Mouse (Mus musculus): Measurements from ENCODE around the gene Wbp11. TPM values are rescaled to one million over a fixed set of nuclear protein-coding genes. Genes with fewer than 3 reads are reported as not detected.

Wbp11 gene
- polyA plus RNA-seq, 1 experiment = 57.0 TPM

- Histone ChIP-seq H3K4me3 (replicated peaks; ENCODE audit: insufficient read depth, low read depth, low read length) (no peak overlapping the region), H3K4me1 (ENCODE audit: control insufficient read depth, insufficient read depth, low read length) (no peaks in the 10 kb centered on the region), H3K27ac (ENCODE audit: insufficient read depth, low read length) (no peak overlapping the region), H3K27me3 (ENCODE audit: control insufficient read depth, insufficient read depth, low read length) (no peaks in the 10 kb centered on the region)
- no peak for DNase-seq
- WGBS = 70% methylated on average over 9 of the region's 9 CpGs
- TF ChIP-seq CTCF (IDR thresholded peaks at IDR 0.05; ENCODE audit: borderline replicate concordance, insufficient read depth, low read depth, low read length) (no peak), POLR2A (IDR thresholded peaks at IDR 0.05; ENCODE audit: borderline replicate concordance, insufficient read depth, low read length) (no peak)
Observed at GRCm38 (mm10) chr6:136782761-136783160, 45.3 kb downstream of the Wbp11 start.

- WGBS = 82% methylated on average over 12 of the region's 12 CpGs
- Histone ChIP-seq H3K4me3 (replicated peaks; ENCODE audit: insufficient read depth, low read depth, low read length) (no peak overlapping the region), H3K27ac (ENCODE audit: insufficient read depth, low read length) (no peak overlapping the region), H3K27me3 (ENCODE audit: control insufficient read depth, insufficient read depth, low read length) (no peaks in the 10 kb centered on the region), H3K4me1 (ENCODE audit: control insufficient read depth, insufficient read depth, low read length) (no peaks in the 10 kb centered on the region)
- TF ChIP-seq POLR2A (IDR thresholded peaks at IDR 0.05; ENCODE audit: borderline replicate concordance, insufficient read depth, low read length) = no peak
- no peak for TF ChIP-seq CTCF (IDR thresholded peaks at IDR 0.05; ENCODE audit: borderline replicate concordance, insufficient read depth, low read depth, low read length)
- no peak for DNase-seq
Observed at GRCm38 (mm10) chr6:136782146-136782545, 45.9 kb downstream of the Wbp11 start.

GRCm38 (mm10) chr6:136781377-136781986 lies 46.6 kb downstream of the Wbp11 start, which contains the start of gene Gucy2c:
Gene Gucy2c (minus strand): TSS chr6:136781765.
- no peaks in the 10 kb centered on the region for H3K27me3 ChIP-seq (ENCODE audit: control insufficient read depth, insufficient read depth, low read length)
- no peaks in the 10 kb centered on the region for H3K4me1 ChIP-seq (ENCODE audit: control insufficient read depth, insufficient read depth, low read length)
- no peak for DNase-seq
- H3K4me3 ChIP-seq (replicated peaks; ENCODE audit: insufficient read depth, low read depth, low read length) = no peak within 1 kb of the TSS
- no peak within 1 kb of the TSS for H3K27ac ChIP-seq (ENCODE audit: insufficient read depth, low read length)
- TF ChIP-seq POLR2A (IDR thresholded peaks at IDR 0.05; ENCODE audit: borderline replicate concordance, insufficient read depth, low read length) (no peak), CTCF (IDR thresholded peaks at IDR 0.05; ENCODE audit: borderline replicate concordance, insufficient read depth, low read depth, low read length) (no peak)
- WGBS = 83% methylated on average over 20 of the region's 20 CpGs

GRCm38 (mm10) chr6:136776392-136776791 lies 51.6 kb downstream of the Wbp11 start:
- 79% methylated on average over 1 of the region's 1 CpGs for WGBS
- no peak overlapping the region for H3K4me3 ChIP-seq (replicated peaks; ENCODE audit: insufficient read depth, low read depth, low read length)

GRCm38 (mm10) chr6:136769859-136770258 lies 58.2 kb downstream of the Wbp11 start:
- H3K4me1 ChIP-seq (ENCODE audit: control insufficient read depth, insufficient read depth, low read length) = no peaks in the 10 kb centered on the region
- H3K27me3 ChIP-seq (ENCODE audit: control insufficient read depth, insufficient read depth, low read length) = no peaks in the 10 kb centered on the region
- no peak for DNase-seq
- 81% methylated on average over 7 of the region's 7 CpGs for WGBS
- no peak overlapping the region for H3K4me3 ChIP-seq (replicated peaks; ENCODE audit: insufficient read depth, low read depth, low read length)
- TF ChIP-seq POLR2A (IDR thresholded peaks at IDR 0.05; ENCODE audit: borderline replicate concordance, insufficient read depth, low read length) = no peak
- no peak for TF ChIP-seq CTCF (IDR thresholded peaks at IDR 0.05; ENCODE audit: borderline replicate concordance, insufficient read depth, low read depth, low read length)
- no peak overlapping the region for H3K27ac ChIP-seq (ENCODE audit: insufficient read depth, low read length)

More at GRCm38 (mm10) chr6:136776392-136776791, 51.6 kb downstream of the Wbp11 start:
- TF ChIP-seq POLR2A (IDR thresholded peaks at IDR 0.05; ENCODE audit: borderline replicate concordance, insufficient read depth, low read length) (no peak), CTCF (IDR thresholded peaks at IDR 0.05; ENCODE audit: borderline replicate concordance, insufficient read depth, low read depth, low read length) (no peak)
- no peak for DNase-seq
- no peaks in the 10 kb centered on the region for H3K4me1 ChIP-seq (ENCODE audit: control insufficient read depth, insufficient read depth, low read length)
- no peaks in the 10 kb centered on the region for H3K27me3 ChIP-seq (ENCODE audit: control insufficient read depth, insufficient read depth, low read length)
- no peak overlapping the region for H3K27ac ChIP-seq (ENCODE audit: insufficient read depth, low read length)

GRCm38 (mm10) chr6:136769143-136769542 lies 58.9 kb downstream of the Wbp11 start:
- TF ChIP-seq POLR2A (IDR thresholded peaks at IDR 0.05; ENCODE audit: borderline replicate concordance, insufficient read depth, low read length) (no peak), CTCF (IDR thresholded peaks at IDR 0.05; ENCODE audit: borderline replicate concordance, insufficient read depth, low read depth, low read length) (no peak)
- no peak for DNase-seq
- Histone ChIP-seq H3K4me3 (replicated peaks; ENCODE audit: insufficient read depth, low read depth, low read length) (no peak overlapping the region), H3K27ac (ENCODE audit: insufficient read depth, low read length) (no peak overlapping the region), H3K27me3 (ENCODE audit: control insufficient read depth, insufficient read depth, low read length) (no peaks in the 10 kb centered on the region), H3K4me1 (ENCODE audit: control insufficient read depth, insufficient read depth, low read length) (no peaks in the 10 kb centered on the region)
- whole genome bisulfite sequencing = 86% methylated on average over 8 of the region's 8 CpGs

- DNase-seq = no peak
- no peaks in the 10 kb centered on the region; the same call in 1 of the 2 replicates for H3K27me3 ChIP-seq (ENCODE audit: control insufficient read depth, insufficient read depth, low read length)
- no peak overlapping the region for H3K27ac ChIP-seq (ENCODE audit: insufficient read depth, low read length)
- TF ChIP-seq POLR2A (IDR thresholded peaks at IDR 0.05; ENCODE audit: borderline replicate concordance, insufficient read depth, low read length) (no peak), CTCF (IDR thresholded peaks at IDR 0.05; ENCODE audit: borderline replicate concordance, insufficient read depth, low read depth, low read length) (no peak)
- H3K4me1 ChIP-seq (ENCODE audit: control insufficient read depth, insufficient read depth, low read length) = peaks cover 2% of the 10 kb centered on the region; the same call in 1 of the 2 replicates
- H3K4me3 ChIP-seq (replicated peaks; ENCODE audit: insufficient read depth, low read depth, low read length) = no peak overlapping the region
- WGBS = 7% methylated on average over 1 of the region's 1 CpGs
Observed at GRCm38 (mm10) chr6:136763912-136764311, 64.1 kb downstream of the Wbp11 start.

Other genes starting within 250 kb of the Wbp11 start
- gene Plbd1, start 166.3 kb downstream of the Wbp11 start, polyA plus RNA-seq (2012; rRNA removed) = 0.11 and 0.15 TPM in 2 replicates
- gene Gucy2c, start 46.5 kb downstream of the Wbp11 start, polyA plus RNA-seq (2012; rRNA removed) = 0.10 TPM in 2 replicates
- gene Hist4h4, start 23.8 kb downstream of the Wbp11 start, polyA plus RNA-seq (2012; rRNA removed) = 0.62 and 1.0 TPM in 2 replicates
- gene H2afj, start 20.0 kb downstream of the Wbp11 start, polyA plus RNA-seq (2012; rRNA removed) = 74.1 and 88.9 TPM in 2 replicates
- gene BC049715, start 607 bp downstream of the Wbp11 start, polyA plus RNA-seq (2012; rRNA removed) = 0.38 and 0.74 TPM in 2 replicates
- 7.8 and 8.8 TPM in 2 replicates for gene Smco3, start 7.2 kb upstream of the Wbp11 start, polyA plus RNA-seq (2012; rRNA removed)
- gene Art4, start 29.5 kb upstream of the Wbp11 start, polyA plus RNA-seq (2012; rRNA removed) = 0.16 and 0.29 TPM in 2 replicates
- 93.7 and 131 TPM in 2 replicates for gene Mgp, start 47.6 kb upstream of the Wbp11 start, polyA plus RNA-seq (2012; rRNA removed)
- gene Erp27, start 93.9 kb upstream of the Wbp11 start, polyA plus RNA-seq (2012; rRNA removed) = 0.22 and 0.31 TPM in 2 replicates
- gene Pde6h, start 95.6 kb upstream of the Wbp11 start, polyA plus RNA-seq (2012; rRNA removed) = 0.11 and 0.38 TPM in 2 replicates
- 10.1 and 10.5 TPM in 2 replicates for gene Arhgdib, start 113.7 kb upstream of the Wbp11 start, polyA plus RNA-seq (2012; rRNA removed)